In the genomic region with DNA sequence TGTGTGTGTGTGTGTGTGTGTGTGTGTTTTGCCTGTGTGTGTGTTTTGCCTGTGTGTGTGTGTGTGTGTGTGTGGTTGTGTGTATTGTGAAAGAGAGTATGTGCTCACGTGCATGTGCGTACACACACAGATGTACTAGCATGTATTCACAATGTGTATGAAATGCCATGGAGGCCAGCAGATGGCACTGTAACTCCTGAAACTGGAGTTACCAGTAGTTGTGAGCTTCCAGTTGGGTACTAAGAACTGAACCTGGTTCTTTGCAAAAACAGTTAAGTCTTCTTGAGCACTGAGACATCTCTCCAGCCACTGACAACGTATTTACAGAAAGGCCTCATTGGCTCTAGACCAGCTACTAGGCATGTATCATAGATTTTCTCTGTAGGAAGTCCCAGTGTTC, we compare ENCODE assay signal across 22 mouse cellular contexts.
DNase-seq lines count a peak whose midpoint lies in the region; ATAC-seq and TF ChIP-seq lines count a peak whose summit lies in the region.
"Had no signal": no experiment of that assay in that cellular context is flagged by ENCODE, and none has a peak within 500 bp of the region (broad histone marks: within the 10 kb centered on the region; RNA-seq: fewer than 3 reads in every experiment).

No protein-coding gene starts in this region.

- no peak for ATAC-seq in lung, embryonic 14.5 days (ENCODE audit: insufficient read depth)
- no peak for ATAC-seq in midbrain, embryonic 13.5 days
- ATAC-seq: CD4-positive, CD25-positive, alpha-beta regulatory T cell, adult 4 months; forebrain, embryonic 16.5 days; inflammation-experienced regulatory T-cells, adult 6 months had no signal

- TF ChIP-seq RAD21 in MEL (IDR thresholded peaks at IDR 0.05; ENCODE audit: low read depth, low read length), result peak; percentile 63

- no peaks in the 10 kb centered on the region for H3K79me2 ChIP-seq in MEL (ENCODE audit: control insufficient read depth, insufficient read depth, low read length, poor library complexity)

- H3K27ac ChIP-seq in lung, embryonic 14.5 days (ENCODE audit: low read depth), result no peak overlapping the region
- no peak overlapping the region for H3K27ac ChIP-seq in MEL (ENCODE audit: control insufficient read depth, low read depth, low read length)
- H3K27ac ChIP-seq in midbrain, embryonic 13.5 days, result no peak overlapping the region
- H3K27ac ChIP-seq: embryonic facial prominence, embryonic 12.5 days; hindbrain, embryonic 15.5 days had no signal

- 92% methylated on average over 3 of the region's 3 CpGs for WGBS in lung, embryonic 14.5 days
- 96% methylated on average over 3 of the region's 3 CpGs for WGBS in midbrain, embryonic 13.5 days

- intact Hi-C loops in heart, postnatal 25 days (cut with DNase I), result no loop called here
- intact Hi-C loops in left cerebral cortex, postnatal 10 days (cut with DNase I), result no loop called here

- H3K27me3 ChIP-seq in lung, embryonic 14.5 days (ENCODE audit: insufficient read depth, low read length), result no peaks in the 10 kb centered on the region
- peaks cover 1 to 2% of the 10 kb centered on the region in 2 experiments; a peak in 1 of 4 replicates for H3K27me3 ChIP-seq in MEL (ENCODE audit: control insufficient read depth in 1 of 2, insufficient read depth in 2 of 2, low read length in 2 of 2)
- H3K27me3 ChIP-seq in midbrain, embryonic 13.5 days, result no peaks in the 10 kb centered on the region
- H3K27me3 ChIP-seq: embryonic facial prominence, embryonic 12.5 days; heart, embryonic 12.5 days; hindbrain, embryonic 15.5 days had no signal

- H3K4me3 ChIP-seq in lung, embryonic 14.5 days (ENCODE audit: low read depth, low read length), result no peak overlapping the region
- no peak overlapping the region for H3K4me3 ChIP-seq in MEL (ENCODE audit: control insufficient read depth in 1 of 2, insufficient read depth in 1 of 2, low read depth in 2 of 2, low read length in 2 of 2)
- no peak overlapping the region for H3K4me3 ChIP-seq in midbrain, embryonic 13.5 days (replicated peaks)
- H3K4me3 ChIP-seq: embryonic facial prominence, embryonic 12.5 days; heart, embryonic 12.5 days; hindbrain, embryonic 15.5 days had no signal

- no peak overlapping the region for H3K9ac ChIP-seq in lung, embryonic 14.5 days
- no peak overlapping the region for H3K9ac ChIP-seq in MEL (ENCODE audit: control insufficient read depth, low read depth, low read length, poor library complexity, severe bottlenecking)
- no peak overlapping the region for H3K9ac ChIP-seq in midbrain, embryonic 13.5 days (replicated peaks)
- H3K9ac ChIP-seq: embryonic facial prominence, embryonic 12.5 days; heart, embryonic 12.5 days; hindbrain, embryonic 15.5 days had no signal

- no peak for TF ChIP-seq POLR2A in MEL (IDR thresholded peaks at IDR 0.05; ENCODE audit: control insufficient read depth in 1 of 2, insufficient read depth in 1 of 2, low read depth in 1 of 2, low read length in 2 of 2, poor library complexity in 1 of 2)

- no peaks in the 10 kb centered on the region for H3K4me1 ChIP-seq in lung, embryonic 14.5 days (ENCODE audit: insufficient read depth)
- H3K4me1 ChIP-seq in MEL (ENCODE audit: control insufficient read depth in 1 of 2, insufficient read depth in 2 of 2, low read length in 2 of 2), result no peaks in the 10 kb centered on the region
- H3K4me1 ChIP-seq in midbrain, embryonic 13.5 days (replicated peaks), result no peaks in the 10 kb centered on the region
- H3K4me1 ChIP-seq: embryonic facial prominence, embryonic 12.5 days; heart, embryonic 12.5 days; hindbrain, embryonic 15.5 days had no signal

- TF ChIP-seq CTCF in lung, embryonic 14.5 days (IDR thresholded peaks at IDR 0.05; ENCODE audit: low read depth), result 0 out of 2 replicates have a peak, but pooled peaks have one; percentile 14
- peak in 2 of 3 experiments; percentile 12 to 50; a peak in 3 of 6 replicates for TF ChIP-seq CTCF in MEL (IDR thresholded peaks at IDR 0.05 in 2 of 3, conservative IDR thresholded peaks at IDR 0.05 in 1 of 3; ENCODE audit: control insufficient read depth in 1 of 3, insufficient read depth in 1 of 3, low read depth in 2 of 3, low read length in 3 of 3, poor library complexity in 1 of 3, severe bottlenecking in 1 of 3)

- DNase-seq in heart, adult 11 months, result peak; percentile 31
- no peak for DNase-seq in heart, postnatal 25 days (ENCODE audit: low spot score)
- no peak for DNase-seq in lung, embryonic 14.5 days
- DNase-seq in lung, postnatal 36 days, result no peak
- peak; percentile 28 for DNase-seq in MEL (ENCODE audit: low read depth, low spot score)
- DNase-seq in induced T-regulatory cell, adult 2 months (ENCODE audit: low read depth), result peak; percentile 4
- DNase-seq in left cerebral cortex, postnatal 10 days (ENCODE audit: extremely low spot score in 1 of 2, low spot score in 2 of 2), result no peak
- DNase-seq: adrenal gland, adult 8-10 months; adrenal gland, postnatal 36 days; B cell, adult 2 months; cerebellum, adult 8-10 months; cerebellum, postnatal 14 days; gastrocnemius, postnatal 14 days; heart, postnatal 36 days had no signal

- H3K4me2 ChIP-seq in lung, embryonic 14.5 days, result no peak overlapping the region
- no peak overlapping the region for H3K4me2 ChIP-seq in midbrain, embryonic 13.5 days (replicated peaks)
- H3K4me2 ChIP-seq: embryonic facial prominence, embryonic 12.5 days; heart, embryonic 12.5 days; hindbrain, embryonic 15.5 days had no signal

- no peaks in the 10 kb centered on the region; the same call in 1 of the 2 replicates for H3K9me3 ChIP-seq in lung, embryonic 14.5 days (ENCODE audit: low read depth, low read length)
- no peaks in the 10 kb centered on the region for H3K9me3 ChIP-seq in MEL (replicated peaks; ENCODE audit: insufficient read depth, low read length)
- 0 out of 2 replicates have a peak, but pooled peaks cover 2% of the 10 kb centered on the region for H3K9me3 ChIP-seq in midbrain, embryonic 13.5 days
- H3K9me3 ChIP-seq: G1E; hindbrain, embryonic 15.5 days had no signal

- no peaks in the 10 kb centered on the region for H3K36me3 ChIP-seq in lung, embryonic 14.5 days (ENCODE audit: insufficient read depth)
- H3K36me3 ChIP-seq in MEL (ENCODE audit: control insufficient read depth in 1 of 2, insufficient read depth in 2 of 2, low read length in 2 of 2), result no peaks in the 10 kb centered on the region
- 0 out of 2 replicates have a peak, but pooled peaks cover 2% of the 10 kb centered on the region for H3K36me3 ChIP-seq in midbrain, embryonic 13.5 days
- H3K36me3 ChIP-seq: embryonic facial prominence, embryonic 12.5 days; G1E; heart, embryonic 12.5 days; hindbrain, embryonic 15.5 days had no signal

- no peak for TF ChIP-seq EP300 in MEL (IDR thresholded peaks at IDR 0.05; ENCODE audit: low read depth in 1 of 2, low read length in 2 of 2)

TF ChIP-seq in MEL, 35 proteins besides CTCF, POLR2A, EP300 and RAD21:
- TF ChIP-seq ZC3H11A (IDR thresholded peaks at IDR 0.05; ENCODE audit: low read depth, low read length) (0 out of 2 replicates have a peak, but pooled peaks have one; percentile 19), GATA1 (IDR thresholded peaks at IDR 0.05; ENCODE audit: low read depth, low read length) (no peak), SMC3 (IDR thresholded peaks at IDR 0.05; ENCODE audit: low read depth, low read length) (peak; percentile 57)

Comparison
In these comparisons a context has a peak if more than half of its experiments do, and no peak if none do; other contexts are left out.
1. DNase-seq: peak in heart, adult 11 months (single experiment), MEL (single experiment) and induced T-regulatory cell, adult 2 months (single experiment); none in heart, postnatal 25 days (single experiment), lung, embryonic 14.5 days (single experiment), lung, postnatal 36 days (single experiment) and left cerebral cortex, postnatal 10 days (0 of 2).